Mouse (Mus musculus) limb, embryonic 14.5 days (tissue): ENCODE results near the gene Gm10300. TPM values are rescaled to one million over a fixed set of nuclear protein-coding genes. Genes with fewer than 3 reads are reported as not detected.

Experiments
- ATAC-seq: fragments of 200-750 bp; cut with Nextera tagmentation; 2 replicates; pipeline ENCODE4 v1.8.0; 2017; ENCODE audit warnings: low read depth, moderate number of reproducible peaks, moderate TSS enrichment; ENCODE audit not compliant: low FRiP score
- DNase-seq: peaks from one replicate; pipeline ENCODE4 v3.0.0-alpha.2; 2015; ENCODE audit warnings: low spot score
- H3K27ac ChIP-seq: fragments of 300-500 bp; sonication (generic); replicated peaks from 2 replicates; pipeline ENCODE4 v1.5.1; 2014; ENCODE audit warnings: low read depth, mild to moderate bottlenecking, low read length, moderate library complexity, mixed read lengths
- H3K27me3 ChIP-seq: fragments of 300-500 bp; sonication (generic); 2 replicates; pipeline ENCODE4 v1.6.1; 2014; ENCODE audit warnings: low read length, mixed read lengths; ENCODE audit not compliant: control insufficient read depth, insufficient read depth
- H3K36me3 ChIP-seq: fragments of 300-500 bp; sonication (generic); 2 replicates; pipeline ENCODE4 v1.6.1; 2014; ENCODE audit warnings: mild to moderate bottlenecking, low read length, moderate library complexity, mixed read lengths; ENCODE audit not compliant: control insufficient read depth, insufficient read depth
- H3K4me1 ChIP-seq: fragments of 300-500 bp; sonication (generic); 2 replicates; pipeline ENCODE4 v1.6.1; 2014; ENCODE audit warnings: antibody characterized with exemption, low read length, mixed read lengths; ENCODE audit not compliant: control insufficient read depth, insufficient read depth
- H3K4me2 ChIP-seq: fragments of 300-500 bp; sonication (generic); replicated peaks from 2 replicates; pipeline ENCODE4 v1.6.1; 2014; ENCODE audit warnings: low read depth, mild to moderate bottlenecking, low read length, moderate library complexity; ENCODE audit not compliant: severe bottlenecking
- H3K4me3 ChIP-seq: fragments of 300-500 bp; sonication (generic); replicated peaks from 2 replicates; pipeline ENCODE4 v1.5.1; 2014; ENCODE audit warnings: low read length
- H3K9ac ChIP-seq: fragments of 300-500 bp; sonication (generic); 2 replicates; pipeline ENCODE4 v1.6.1; 2014; ENCODE audit warnings: mild to moderate bottlenecking, low read depth, low read length, moderate library complexity; ENCODE audit not compliant: severe bottlenecking
- H3K9me3 ChIP-seq: fragments of 300-500 bp; sonication (generic); 2 replicates; pipeline ENCODE4 v1.6.1; 2016; ENCODE audit warnings: low read length; ENCODE audit not compliant: control insufficient read depth
- POLR2A ChIP-seq: fragments of 200-500 bp; IDR thresholded peaks from 2 replicates; pipeline ENCODE4 v1.8.0; 2012; ENCODE audit warnings: inconsistent platforms, mild to moderate bottlenecking, moderate library complexity, borderline replicate concordance; ENCODE audit not compliant: insufficient read depth, insufficient read length; ENCODE audit errors: extremely low read depth
- WGBS: fragments of 180-500 bp; shearing (Covaris S2); extraction: QIAGEN DNeasy Blood & Tissue Kit; methylation state at CpG from one replicate; pipeline ENCODE4 v1.1.7; 2014; 5-methylcytosine and 5-hydroxymethylcytosine counted together
- polyA plus RNA-seq, 2 experiments: library from polyadenylated mRNA; depleted of rRNA in 1 of 2; stranded (reverse) in 1 of 2; unstranded in 1 of 2; fragments of >200 nt; fragmentation: Nextera tagmentation in 1 of 2; extraction: Ambion mirVana in 1 of 2; gene quantifications; 2 replicates each; pipeline versions ENCODE4 v1.2.1 to v1.2.3; 2012 to 2014

The Gm10300 gene
- polyA plus RNA-seq, 2 experiments, result 0.08 TPM; not detected in 1

- TF ChIP-seq POLR2A, result no peak
- WGBS, result 56% methylated on average over 17 of the region's 17 CpGs
- H3K27me3 ChIP-seq, result no peaks in the 10 kb centered on the region
- H3K4me3 ChIP-seq, result no peak overlapping the region
- H3K4me1 ChIP-seq, result no peaks in the 10 kb centered on the region
- H3K36me3 ChIP-seq, result no peaks in the 10 kb centered on the region
- no peak overlapping the region for H3K9ac ChIP-seq
- no peak overlapping the region for H3K27ac ChIP-seq
- ATAC-seq, result no peak
- no peaks in the 10 kb centered on the region for H3K9me3 ChIP-seq
- no peak for DNase-seq
- no peak overlapping the region for H3K4me2 ChIP-seq
Observed at GRCm38 (mm10) chr4:132060040-132060832, 14.3 kb upstream of the Gm10300 start.

- ATAC-seq (no peak), DNase-seq (no peak)
- no peaks in the 10 kb centered on the region for H3K36me3 ChIP-seq
- no peak overlapping the region for H3K27ac ChIP-seq
- no peak overlapping the region for H3K9ac ChIP-seq
- H3K27me3 ChIP-seq, result no peaks in the 10 kb centered on the region
- H3K9me3 ChIP-seq, result no peaks in the 10 kb centered on the region
- H3K4me2 ChIP-seq, result no peak overlapping the region
- WGBS, result 65% methylated on average over 8 of the region's 8 CpGs
- no peak for TF ChIP-seq POLR2A
- no peak overlapping the region for H3K4me3 ChIP-seq
- H3K4me1 ChIP-seq, result no peaks in the 10 kb centered on the region
Observed at GRCm38 (mm10) chr4:132062289-132062688, 12.2 kb upstream of the Gm10300 start.

- no peak overlapping the region for H3K4me2 ChIP-seq
- TF ChIP-seq POLR2A, result no peak
- H3K4me1 ChIP-seq, result no peaks in the 10 kb centered on the region
- DNase-seq, result no peak
- no peak for ATAC-seq
- no peak overlapping the region for H3K27ac ChIP-seq
- H3K27me3 ChIP-seq, result no peaks in the 10 kb centered on the region
- WGBS, result 68% methylated on average over 17 of the region's 17 CpGs
- H3K9me3 ChIP-seq, result no peaks in the 10 kb centered on the region
- no peaks in the 10 kb centered on the region for H3K36me3 ChIP-seq
- no peak overlapping the region for H3K9ac ChIP-seq
- H3K4me3 ChIP-seq, result no peak overlapping the region
Observed at GRCm38 (mm10) chr4:132062934-132063884, 11.3 kb upstream of the Gm10300 start.

- no peak overlapping the region for H3K4me3 ChIP-seq
- no peak overlapping the region for H3K27ac ChIP-seq
- no peaks in the 10 kb centered on the region for H3K27me3 ChIP-seq
- H3K36me3 ChIP-seq, result no peaks in the 10 kb centered on the region
- no peaks in the 10 kb centered on the region for H3K4me1 ChIP-seq
- no peak overlapping the region for H3K4me2 ChIP-seq
- H3K9ac ChIP-seq, result no peak overlapping the region
- 86% methylated on average over 5 of the region's 5 CpGs for WGBS
- peak; percentile 15 for DNase-seq
- H3K9me3 ChIP-seq, result no peaks in the 10 kb centered on the region
- TF ChIP-seq POLR2A, result no peak
- ATAC-seq, result no peak
Observed at GRCm38 (mm10) chr4:132064550-132064949, 9.9 kb upstream of the Gm10300 start.

GRCm38 (mm10) chr4:132065578-132065977, 8.9 kb upstream of the Gm10300 start:
- Histone ChIP-seq H3K27ac (no peak overlapping the region), H3K4me3 (no peak overlapping the region), H3K27me3 (no peaks in the 10 kb centered on the region), H3K9ac (no peak overlapping the region), H3K36me3 (no peaks in the 10 kb centered on the region), H3K4me2 (no peak overlapping the region), H3K9me3 (no peaks in the 10 kb centered on the region), H3K4me1 (no peaks in the 10 kb centered on the region)
- ATAC-seq (no peak), DNase-seq (no peak)
- WGBS, result 73% methylated on average over 3 of the region's 3 CpGs
- no peak for TF ChIP-seq POLR2A
